ENCODE assay signal across 13 mouse cellular contexts in the genomic region with DNA sequence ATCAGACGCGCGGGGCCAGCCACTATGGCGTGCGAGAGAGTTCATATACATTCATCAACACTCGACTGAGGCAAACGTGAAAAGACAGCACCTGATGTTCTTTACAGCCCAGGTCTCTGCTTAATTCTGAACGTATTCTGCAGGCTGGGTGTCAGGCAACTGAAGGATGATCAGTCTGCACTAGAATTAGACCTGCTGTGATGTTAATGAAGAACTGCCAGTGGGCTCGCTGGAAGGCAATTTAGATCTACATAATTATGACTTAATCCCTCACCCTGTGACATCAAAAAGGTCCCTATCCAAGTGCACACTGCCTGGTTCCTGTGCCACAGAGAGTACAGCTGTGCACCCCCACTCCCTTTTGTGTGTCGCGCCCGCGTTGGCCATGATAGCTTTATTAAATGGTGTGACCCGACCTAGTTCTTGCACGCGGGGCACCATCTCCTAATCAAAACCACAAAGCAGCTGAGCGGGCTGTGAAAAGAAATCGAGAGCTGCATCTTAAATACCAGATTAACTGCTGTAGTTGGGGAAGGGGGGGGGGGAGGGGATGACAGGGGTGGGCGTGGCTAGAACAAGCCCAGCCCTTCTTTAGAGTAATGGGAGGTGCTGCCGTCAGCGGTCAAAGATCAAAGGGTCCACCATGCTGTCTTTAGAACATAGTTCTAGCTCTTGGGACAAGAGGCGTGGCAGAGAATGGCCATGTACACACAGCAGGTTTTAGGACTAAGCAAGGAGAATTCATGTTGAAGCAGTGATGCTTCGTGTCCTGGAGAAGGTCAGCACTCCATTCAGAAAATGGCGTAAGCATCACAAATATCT. TPM values are rescaled to one million over a fixed set of nuclear protein-coding genes. Genes with fewer than 3 reads are reported as not detected.
DNase-seq lines count a peak whose midpoint lies in the region; ATAC-seq and TF ChIP-seq lines count a peak whose summit lies in the region.
"Had no signal": no experiment of that assay in that cellular context is flagged by ENCODE, and none has a peak within 500 bp of the region (broad histone marks: within the 10 kb centered on the region; RNA-seq: fewer than 3 reads in every experiment).

No protein-coding gene starts in this region.

- peak; percentile 26 to 29 for DNase-seq in cerebellum, postnatal 10 days
- DNase-seq in cerebellum, adult 18-20 months: no peak
- peak; percentile 2 for DNase-seq in embryo, embryonic 9.5 days (ENCODE audit: extremely low spot score)
- peak; percentile 58 for DNase-seq in hindbrain, embryonic 14.5 days (ENCODE audit: low spot score)
- DNase-seq in midbrain, postnatal 0 days (ENCODE audit: low spot score): peak; percentile 70
- DNase-seq in ovary, adult 18-20 months (ENCODE audit: low spot score): no peak
- DNase-seq in urinary bladder, postnatal 10 days (ENCODE audit: low spot score): no peak
- DNase-seq in gastrocnemius, postnatal 14 days: no peak
- DNase-seq: gastrocnemius, adult 2 months had no signal

- H3K9me3 ChIP-seq in hindbrain, embryonic 14.5 days (ENCODE audit: control insufficient read depth, low read length): no peaks in the 10 kb centered on the region
- no peaks in the 10 kb centered on the region for H3K9me3 ChIP-seq in midbrain, postnatal 0 days (ENCODE audit: low read length)
- H3K9me3 ChIP-seq: G1E; limb, embryonic 12.5 days; lung, embryonic 15.5 days had no signal

- H3K4me1 ChIP-seq in hindbrain, embryonic 14.5 days (replicated peaks; ENCODE audit: control insufficient read depth, insufficient read depth, low read length): peaks cover 12% of the 10 kb centered on the region; the same call in 1 of the 2 replicates
- H3K4me1 ChIP-seq in midbrain, postnatal 0 days (ENCODE audit: insufficient read depth, low read length): no peaks in the 10 kb centered on the region
- H3K4me1 ChIP-seq: limb, embryonic 12.5 days; lung, embryonic 15.5 days had no signal

- ATAC-seq in hindbrain, embryonic 14.5 days (ENCODE audit: low FRiP score): peak; percentile 81
- ATAC-seq in midbrain, postnatal 0 days (ENCODE audit: low FRiP score): peak; percentile 67

- peak overlapping the region; percentile 62 for H3K27ac ChIP-seq in hindbrain, embryonic 14.5 days
- H3K27ac ChIP-seq in midbrain, postnatal 0 days (ENCODE audit: low read depth, low read length): 0 out of 2 replicates have a peak overlapping the region, but pooled peaks have one; percentile 21
- H3K27ac ChIP-seq: gastrocnemius, adult 2 months; limb, embryonic 12.5 days; lung, embryonic 15.5 days had no signal

- no peak overlapping the region for H3K4me3 ChIP-seq in hindbrain, embryonic 14.5 days (replicated peaks; ENCODE audit: low read length)
- H3K4me3 ChIP-seq in midbrain, postnatal 0 days (ENCODE audit: low read depth, low read length): peak overlapping the region; percentile 12; the same call in 1 of the 2 replicates
- H3K4me3 ChIP-seq: gastrocnemius, adult 2 months; limb, embryonic 12.5 days; lung, embryonic 15.5 days; myocyte had no signal

- no peak overlapping the region for H3K9ac ChIP-seq in hindbrain, embryonic 14.5 days
- H3K9ac ChIP-seq in midbrain, postnatal 0 days (replicated peaks; ENCODE audit: low read length, poor library complexity, severe bottlenecking): no peak overlapping the region; the same call in 1 of the 2 replicates
- H3K9ac ChIP-seq: limb, embryonic 12.5 days; lung, embryonic 15.5 days had no signal

- intact Hi-C loops in gastrocnemius, postnatal 14 days (cut with DNase I; ENCODE audit: low total_unique reads): no loop called here

- H3K4me2 ChIP-seq in hindbrain, embryonic 14.5 days (replicated peaks): peak overlapping the region; percentile 40
- peak overlapping the region; percentile 45 for H3K4me2 ChIP-seq in midbrain, postnatal 0 days (ENCODE audit: low read depth, low read length, poor library complexity, severe bottlenecking)
- H3K4me2 ChIP-seq: limb, embryonic 12.5 days; lung, embryonic 15.5 days had no signal

- WGBS in hindbrain, embryonic 14.5 days: 28% methylated on average over 24 of the region's 24 CpGs
- 18% methylated on average over 24 of the region's 24 CpGs for WGBS in midbrain, postnatal 0 days

- no peaks in the 10 kb centered on the region for H3K27me3 ChIP-seq in hindbrain, embryonic 14.5 days (ENCODE audit: control insufficient read depth, insufficient read depth, low read length)
- H3K27me3 ChIP-seq in midbrain, postnatal 0 days (ENCODE audit: insufficient read depth, low read length): no peaks in the 10 kb centered on the region
- H3K27me3 ChIP-seq: lung, embryonic 15.5 days had no signal

- no peak for TF ChIP-seq CTCF in midbrain, postnatal 0 days (IDR thresholded peaks at IDR 0.05)

- no peaks in the 10 kb centered on the region for H3K36me3 ChIP-seq in hindbrain, embryonic 14.5 days (replicated peaks; ENCODE audit: control insufficient read depth, insufficient read depth)
- no peaks in the 10 kb centered on the region for H3K36me3 ChIP-seq in midbrain, postnatal 0 days (ENCODE audit: insufficient read depth, low read length)
- H3K36me3 ChIP-seq: G1E; limb, embryonic 12.5 days; lung, embryonic 15.5 days had no signal

RNA-seq across cellular contexts. Expression of a gene that starts 36.8 kb away (rescaled TPM):
- polyA plus RNA-seq in hindbrain, embryonic 14.5 days (2014; fragmentation: Nextera tagmentation; extraction: Ambion mirVana): 1.3 and 1.9 TPM in 2 replicates
- 1.6 and 1.9 TPM in 2 replicates for total RNA-seq in midbrain, postnatal 0 days (2014; rRNA removed)
- polyA plus RNA-seq in midbrain, postnatal 0 days (2015; fragmentation: Nextera tagmentation; extraction: Ambion mirVana): 1.0 TPM in 2 replicates
- under 1 TPM; 0.02 to 0.04 TPM for total RNA-seq in gastrocnemius, postnatal 14 days (2021)

Comparison
In these comparisons a context has a peak if more than half of its experiments do, and no peak if none do; other contexts are left out.
1. DNase-seq: peak in cerebellum, postnatal 10 days (2 of 2), embryo, embryonic 9.5 days (single experiment), hindbrain, embryonic 14.5 days (single experiment) and midbrain, postnatal 0 days (single experiment); none in cerebellum, adult 18-20 months (0 of 2), ovary, adult 18-20 months (single experiment), urinary bladder, postnatal 10 days (single experiment) and gastrocnemius, postnatal 14 days (single experiment).